Mouse (Mus musculus): ENCODE measurements around the gene Nfil3. TPM values are rescaled to one million over a fixed set of nuclear protein-coding genes. Genes with fewer than 3 reads are reported as not detected.

The Nfil3 gene
- polyA plus RNA-seq, 1 experiment from 2014 or later: 20.0 TPM

- H3K4me3 ChIP-seq (ENCODE audit: low read depth, low read length): no peak overlapping the region
- no peak overlapping the region for H3K9ac ChIP-seq
These were observed 3.7 kb downstream of the Nfil3 start for GRCm38 (mm10) chr13:52977221-52977609.

DNA sequence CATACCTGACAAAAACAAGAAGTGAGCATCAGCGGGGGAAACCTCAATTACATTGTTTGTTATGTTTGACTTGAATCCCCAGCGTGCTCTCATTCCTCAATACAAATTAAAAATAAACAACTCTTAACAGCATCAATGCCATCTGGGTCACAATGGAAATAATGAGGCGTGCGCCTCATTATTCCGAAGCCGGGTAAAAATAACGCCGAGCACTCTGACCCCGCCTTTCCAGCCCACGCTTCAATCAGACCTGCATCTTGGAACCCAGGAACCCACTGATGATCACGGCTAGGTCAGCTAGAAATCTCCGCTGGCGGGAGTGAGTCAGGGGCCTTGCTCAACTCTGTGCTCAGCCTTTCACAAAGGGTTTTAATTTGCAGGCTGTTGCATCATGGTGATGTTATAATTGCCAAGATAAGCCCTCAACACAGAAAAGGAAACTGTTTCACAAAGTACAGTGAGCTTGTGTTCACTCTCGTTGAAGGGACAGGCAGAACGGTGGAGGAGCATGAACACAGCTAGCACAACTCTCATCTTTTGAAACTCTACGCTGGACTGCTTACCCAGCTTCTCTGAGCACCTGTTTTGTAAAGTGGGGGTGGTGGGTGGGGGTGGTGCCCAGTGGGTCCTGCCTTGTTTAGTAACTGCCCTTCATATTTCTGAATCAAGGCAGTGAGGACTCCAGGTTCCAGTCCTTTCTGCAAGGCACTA lies 4.2 kb downstream of the Nfil3 start:
- ATAC-seq (ENCODE audit: insufficient read depth): no peak
- Histone ChIP-seq H3K9me3 (ENCODE audit: low read depth, low read length) (no peaks in the 10 kb centered on the region), H3K27me3 (ENCODE audit: insufficient read depth, low read length) (no peaks in the 10 kb centered on the region), H3K9ac (no peak overlapping the region), H3K27ac (ENCODE audit: low read depth) (no peak overlapping the region), H3K4me1 (ENCODE audit: insufficient read depth) (peaks cover 10% of the 10 kb centered on the region), H3K4me2 (peak overlapping the region; percentile 15; the same call in 1 of the 2 replicates), H3K4me3 (ENCODE audit: low read depth, low read length) (no peak overlapping the region), H3K36me3 (ENCODE audit: insufficient read depth) (no peaks in the 10 kb centered on the region)
- no peak for TF ChIP-seq CTCF (IDR thresholded peaks at IDR 0.05; ENCODE audit: low read depth)
- WGBS: 50% methylated on average over 16 of the region's 16 CpGs
- DNase-seq: peak; percentile 35

More at GRCm38 (mm10) chr13:52977221-52977609, 3.7 kb downstream of the Nfil3 start:
- WGBS: 75% methylated on average over 9 of the region's 9 CpGs
- no peaks in the 10 kb centered on the region for H3K9me3 ChIP-seq (ENCODE audit: low read depth, low read length)
- H3K27me3 ChIP-seq (ENCODE audit: insufficient read depth, low read length): 0 out of 2 replicates have a peak, but pooled peaks cover 4% of the 10 kb centered on the region
- H3K27ac ChIP-seq (ENCODE audit: low read depth): no peak overlapping the region
- peak overlapping the region; percentile 15; the same call in 1 of the 2 replicates for H3K4me2 ChIP-seq
- no peak for DNase-seq
- H3K4me1 ChIP-seq (ENCODE audit: insufficient read depth): peaks cover 10% of the 10 kb centered on the region
- no peak for TF ChIP-seq CTCF (IDR thresholded peaks at IDR 0.05; ENCODE audit: low read depth)
- ATAC-seq (ENCODE audit: insufficient read depth): no peak
- no peaks in the 10 kb centered on the region for H3K36me3 ChIP-seq (ENCODE audit: insufficient read depth)

DNA sequence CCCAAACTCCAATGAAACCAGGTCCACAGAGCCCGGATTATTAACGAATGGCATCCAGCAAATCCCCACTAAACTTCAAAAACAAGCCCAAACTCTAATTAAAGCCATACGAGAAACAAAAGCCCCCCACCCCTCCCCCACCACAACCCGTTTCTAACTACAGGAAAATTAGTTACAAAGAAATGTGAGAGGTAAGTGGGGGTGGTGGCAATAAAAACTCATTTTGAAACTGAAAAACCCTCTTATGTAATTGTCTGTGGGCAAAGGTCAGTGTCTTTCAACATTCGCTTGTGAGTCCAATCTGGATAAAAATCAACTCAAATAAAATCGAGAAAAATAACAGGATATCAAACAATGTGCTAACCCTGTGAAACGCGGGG lies 4.8 kb downstream of the Nfil3 start:
- H3K4me2 ChIP-seq: no peak overlapping the region; the same call in 1 of the 2 replicates

GRCm38 (mm10) chr13:52974676-52975075 lies 6.2 kb downstream of the Nfil3 start:
- no peak for TF ChIP-seq CTCF (IDR thresholded peaks at IDR 0.05; ENCODE audit: low read depth)
- Histone ChIP-seq H3K4me3 (ENCODE audit: low read depth, low read length) (no peak overlapping the region), H3K4me1 (ENCODE audit: insufficient read depth) (peaks cover 10% of the 10 kb centered on the region), H3K36me3 (ENCODE audit: insufficient read depth) (no peaks in the 10 kb centered on the region), H3K27ac (ENCODE audit: low read depth) (no peak overlapping the region), H3K27me3 (ENCODE audit: insufficient read depth, low read length) (no peaks in the 10 kb centered on the region), H3K9ac (no peak overlapping the region), H3K4me2 (no peak overlapping the region), H3K9me3 (ENCODE audit: low read depth, low read length) (no peaks in the 10 kb centered on the region)
- DNase-seq: no peak
- no peak for ATAC-seq (ENCODE audit: insufficient read depth)
- WGBS: 50% methylated on average over 3 of the region's 3 CpGs

More for the DNA sequence above, 4.8 kb downstream of the Nfil3 start:
- DNase-seq (no peak), ATAC-seq (ENCODE audit: insufficient read depth) (no peak)
- Histone ChIP-seq H3K4me1 (ENCODE audit: insufficient read depth) (peaks cover 10% of the 10 kb centered on the region), H3K9ac (no peak overlapping the region), H3K4me3 (ENCODE audit: low read depth, low read length) (no peak overlapping the region), H3K27ac (ENCODE audit: low read depth) (no peak overlapping the region), H3K27me3 (ENCODE audit: insufficient read depth, low read length) (no peaks in the 10 kb centered on the region), H3K9me3 (ENCODE audit: low read depth, low read length) (no peaks in the 10 kb centered on the region), H3K36me3 (ENCODE audit: insufficient read depth) (no peaks in the 10 kb centered on the region)
- no peak for TF ChIP-seq CTCF (IDR thresholded peaks at IDR 0.05; ENCODE audit: low read depth)
- 41% methylated on average over 8 of the region's 8 CpGs for WGBS

DNA sequence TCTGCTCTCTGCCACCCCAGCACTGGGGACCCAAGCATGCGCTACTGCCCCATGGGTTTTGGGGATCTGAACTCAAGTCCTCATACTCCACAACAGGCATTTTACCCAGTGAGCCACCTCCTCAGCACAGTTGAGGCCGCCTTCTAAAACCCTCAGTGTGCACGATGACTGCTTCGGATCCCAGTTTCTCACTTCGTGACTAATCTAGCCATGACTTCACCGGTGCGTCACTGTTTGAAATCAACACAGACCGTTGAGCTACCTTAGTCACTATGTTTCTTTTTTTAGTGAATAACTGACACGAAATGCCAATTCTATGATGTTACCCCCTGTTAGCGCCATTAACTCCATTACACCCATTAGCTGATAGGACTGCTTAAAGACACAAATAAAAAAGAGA lies 7.4 kb downstream of the Nfil3 start:
- no peak for TF ChIP-seq CTCF (IDR thresholded peaks at IDR 0.05; ENCODE audit: low read depth)
- Histone ChIP-seq H3K27ac (ENCODE audit: low read depth) (no peak overlapping the region), H3K4me2 (no peak overlapping the region), H3K9ac (no peak overlapping the region), H3K4me3 (ENCODE audit: low read depth, low read length) (no peak overlapping the region), H3K4me1 (ENCODE audit: insufficient read depth) (peaks cover 5% of the 10 kb centered on the region; the same call in 1 of the 2 replicates), H3K27me3 (ENCODE audit: insufficient read depth, low read length) (no peaks in the 10 kb centered on the region), H3K36me3 (ENCODE audit: insufficient read depth) (peaks cover 4% of the 10 kb centered on the region; the same call in 1 of the 2 replicates), H3K9me3 (ENCODE audit: low read depth, low read length) (no peaks in the 10 kb centered on the region)
- ATAC-seq (ENCODE audit: insufficient read depth) (no peak), DNase-seq (no peak)
- WGBS: 94% methylated on average over 10 of the region's 10 CpGs

- no peaks in the 10 kb centered on the region for H3K9me3 ChIP-seq (ENCODE audit: low read depth, low read length)
- no peak for TF ChIP-seq CTCF (IDR thresholded peaks at IDR 0.05; ENCODE audit: low read depth)
- H3K4me3 ChIP-seq (ENCODE audit: low read depth, low read length): no peak overlapping the region
- ATAC-seq (ENCODE audit: insufficient read depth) (no peak), DNase-seq (no peak)
- H3K9ac ChIP-seq: no peak overlapping the region
- peaks cover 11% of the 10 kb centered on the region for H3K36me3 ChIP-seq (ENCODE audit: insufficient read depth)
- H3K4me2 ChIP-seq: no peak overlapping the region
- no peak overlapping the region for H3K27ac ChIP-seq (ENCODE audit: low read depth)
- WGBS: 81% methylated on average over 3 of the region's 3 CpGs
- H3K4me1 ChIP-seq (ENCODE audit: insufficient read depth): peaks cover 5% of the 10 kb centered on the region; the same call in 1 of the 2 replicates
- H3K27me3 ChIP-seq (ENCODE audit: insufficient read depth, low read length): no peaks in the 10 kb centered on the region
These were observed 8.2 kb downstream of the Nfil3 start for GRCm38 (mm10) chr13:52972626-52973025.

- DNase-seq (no peak), ATAC-seq (ENCODE audit: insufficient read depth) (no peak)
- Histone ChIP-seq H3K9me3 (ENCODE audit: low read depth, low read length) (no peaks in the 10 kb centered on the region), H3K9ac (no peak overlapping the region), H3K36me3 (ENCODE audit: insufficient read depth) (peaks cover 26% of the 10 kb centered on the region), H3K27ac (ENCODE audit: low read depth) (no peak overlapping the region), H3K4me3 (ENCODE audit: low read depth, low read length) (no peak overlapping the region), H3K4me1 (ENCODE audit: insufficient read depth) (no peaks in the 10 kb centered on the region), H3K4me2 (no peak overlapping the region), H3K27me3 (ENCODE audit: insufficient read depth, low read length) (no peaks in the 10 kb centered on the region)
- 82% methylated on average over 6 of the region's 6 CpGs for WGBS
- no peak for TF ChIP-seq CTCF (IDR thresholded peaks at IDR 0.05; ENCODE audit: low read depth)
These were observed 10.0 kb downstream of the Nfil3 start for GRCm38 (mm10) chr13:52970876-52971275.
